Mouse (Mus musculus) liver, embryonic 14.5 days (tissue): Measurements from ENCODE around the gene Mief1. TPM values are rescaled to one million over a fixed set of nuclear protein-coding genes. Genes with fewer than 3 reads are reported as not detected.

Experiments
- ATAC-seq: fragments of 200-750 bp; cut with Nextera tagmentation; 2 replicates; pipeline ENCODE4 v1.8.0; 2017; ENCODE audit warnings: moderate number of reproducible peaks, mild to moderate bottlenecking, moderate library complexity; ENCODE audit not compliant: insufficient read depth
- DNase-seq, 3 experiments: peaks; one replicate each; pipeline ENCODE4 v3.0.0-alpha.2; 2012 to 2013; ENCODE audit warnings: low read depth in 3 of 3, low spot score in 3 of 3
- H3K27ac ChIP-seq: fragments of 300-500 bp; sonication (generic); 2 replicates; pipeline ENCODE4 v1.5.1; 2014; ENCODE audit warnings: moderate library complexity, mild to moderate bottlenecking, control low read depth, inconsistent platforms
- H3K27me3 ChIP-seq: fragments of 300-500 bp; sonication (generic); 2 replicates; pipeline ENCODE4 v1.6.1; 2014; ENCODE audit warnings: mild to moderate bottlenecking, low read length, moderate library complexity; ENCODE audit not compliant: control insufficient read depth, insufficient read depth
- H3K36me3 ChIP-seq: fragments of 300-500 bp; sonication (generic); replicated peaks from 2 replicates; pipeline ENCODE4 v1.6.1; 2014; ENCODE audit warnings: low read depth; ENCODE audit not compliant: control insufficient read depth, insufficient read depth
- H3K4me1 ChIP-seq, 2 experiments: fragments of 200-500 bp in 1 of 2; fragments of 300-500 bp in 1 of 2; sonication (generic) in 1 of 2; replicated peaks; 2 replicates each; pipeline ENCODE4 v1.6.1; 2012 to 2014; ENCODE audit warnings: antibody characterized with exemption in 1 of 2, inconsistent platforms in 1 of 2, low read length in 1 of 2; ENCODE audit not compliant: control insufficient read depth in 2 of 2, insufficient read depth in 2 of 2
- H3K4me2 ChIP-seq: fragments of 300-500 bp; sonication (generic); 2 replicates; pipeline ENCODE4 v1.6.1; 2014; ENCODE audit warnings: low read depth, mild to moderate bottlenecking, control low read depth, moderate library complexity
- H3K4me3 ChIP-seq, 2 experiments: fragments of 200-500 bp in 1 of 2; fragments of 300-500 bp in 1 of 2; sonication (generic) in 1 of 2; 2 replicates each; pipeline ENCODE4 v1.5.1; 2012 to 2014; ENCODE audit warnings: low read depth in 2 of 2, low read length in 2 of 2, mild to moderate bottlenecking in 2 of 2, control low read depth in 1 of 2, inconsistent platforms in 1 of 2, moderate library complexity in 1 of 2; ENCODE audit not compliant: insufficient read depth in 1 of 2
- H3K9ac ChIP-seq: fragments of 300-500 bp; sonication (generic); replicated peaks from 2 replicates; pipeline ENCODE4 v1.6.1; 2014; ENCODE audit warnings: mild to moderate bottlenecking, control low read depth, moderate library complexity
- H3K9me3 ChIP-seq: fragments of 300-500 bp; sonication (generic); 2 replicates; pipeline ENCODE4 v1.6.1; 2016; ENCODE audit warnings: low read length, mixed read lengths; ENCODE audit not compliant: control insufficient read depth
- CTCF ChIP-seq: IDR thresholded peaks from 2 replicates; pipeline ENCODE4 v1.5.1; 2016; ENCODE audit warnings: antibody characterized with exemption, low read depth, control low read depth
- EP300 ChIP-seq: IDR thresholded peaks from 2 replicates; pipeline ENCODE4 v1.6.1; 2016; ENCODE audit warnings: antibody characterized with exemption, low read depth
- WGBS: fragments of 180-500 bp; shearing (Covaris S2); extraction: QIAGEN DNeasy Blood & Tissue Kit; methylation state at CpG from one replicate; pipeline ENCODE4 v1.1.7; 2014; ENCODE audit not compliant: insufficient replicate concordance; 5-methylcytosine and 5-hydroxymethylcytosine counted together
- polyA plus RNA-seq, 2 experiments: library from polyadenylated mRNA; depleted of rRNA in 1 of 2; stranded (reverse) in 1 of 2; unstranded in 1 of 2; fragments of >200 nt; fragmentation: Nextera tagmentation in 1 of 2; extraction: Ambion mirVana in 1 of 2; gene quantifications; 2 replicates each; pipeline versions ENCODE4 v1.2.1 to v1.2.3; 2012 to 2014

Mief1 gene
- polyA plus RNA-seq, 2 experiments: 4.8 to 13.3 TPM

DNA sequence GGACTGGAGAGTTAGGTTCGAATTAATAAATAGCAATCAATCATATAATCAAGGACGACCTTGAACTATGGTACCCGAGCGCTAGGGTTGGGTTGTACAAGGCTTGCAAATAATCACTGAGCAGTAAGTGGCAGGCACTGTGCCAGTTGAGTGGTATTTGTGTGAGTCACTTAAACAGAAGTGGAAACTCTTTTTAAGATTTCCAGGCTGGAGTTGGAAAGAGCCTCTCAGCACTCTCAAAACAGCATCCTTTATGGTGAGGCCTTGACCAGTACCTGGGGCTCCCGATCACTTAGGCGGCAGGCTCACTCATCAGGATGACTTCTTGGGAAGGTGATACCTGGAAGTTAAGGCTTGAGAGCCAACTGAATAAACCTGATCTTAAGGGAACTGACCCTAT lies 20.4 kb downstream of the Mief1 start:
- Histone ChIP-seq H3K4me2 (peak overlapping the region; percentile 90), H3K9me3 (no peaks in the 10 kb centered on the region), H3K27me3 (no peaks in the 10 kb centered on the region), H3K4me1 (peaks cover 56 to 66% of the 10 kb centered on the region in 2 experiments), H3K36me3 (peaks cover 52% of the 10 kb centered on the region), H3K27ac (peak overlapping the region; percentile 85), H3K9ac (peak overlapping the region; percentile 85), H3K4me3 (peak overlapping the region; percentile 87 to 89)
- no peak for TF ChIP-seq CTCF
- no peak for TF ChIP-seq EP300
- 42% methylated on average over 6 of the region's 6 CpGs for WGBS
- DNase-seq (no peak), ATAC-seq (no peak)

- DNase-seq (peak; percentile 98 to 100 (median 99)), ATAC-seq (peak; percentile 86)
- H3K27me3 ChIP-seq: no peaks in the 10 kb centered on the region
- TF ChIP-seq CTCF (no peak; the same call in 1 of the 2 replicates), EP300 (0 out of 2 replicates have a peak, but pooled peaks have one; percentile 32)
- H3K9ac ChIP-seq: peak within 1 kb of the TSS; percentile 96
- H3K27ac ChIP-seq: peak within 1 kb of the TSS; percentile 97
- H3K4me1 ChIP-seq: peaks cover 54 to 62% of the 10 kb centered on the region in 2 experiments
- peaks cover 50% of the 10 kb centered on the region for H3K36me3 ChIP-seq
- H3K4me2 ChIP-seq: peak within 1 kb of the TSS; percentile 90
- H3K4me3 ChIP-seq: peak within 1 kb of the TSS; percentile 87 to 91
- WGBS: under 1% methylated on average over 62 of the region's 62 CpGs
- no peaks in the 10 kb centered on the region for H3K9me3 ChIP-seq
Measured at GRCm38 (mm10) chr15:80254847-80255645, 21.2 kb downstream of the Mief1 start, which contains the start of gene Atf4. Gene Atf4, plus strand, starts transcription at chr15:80255184.

DNA sequence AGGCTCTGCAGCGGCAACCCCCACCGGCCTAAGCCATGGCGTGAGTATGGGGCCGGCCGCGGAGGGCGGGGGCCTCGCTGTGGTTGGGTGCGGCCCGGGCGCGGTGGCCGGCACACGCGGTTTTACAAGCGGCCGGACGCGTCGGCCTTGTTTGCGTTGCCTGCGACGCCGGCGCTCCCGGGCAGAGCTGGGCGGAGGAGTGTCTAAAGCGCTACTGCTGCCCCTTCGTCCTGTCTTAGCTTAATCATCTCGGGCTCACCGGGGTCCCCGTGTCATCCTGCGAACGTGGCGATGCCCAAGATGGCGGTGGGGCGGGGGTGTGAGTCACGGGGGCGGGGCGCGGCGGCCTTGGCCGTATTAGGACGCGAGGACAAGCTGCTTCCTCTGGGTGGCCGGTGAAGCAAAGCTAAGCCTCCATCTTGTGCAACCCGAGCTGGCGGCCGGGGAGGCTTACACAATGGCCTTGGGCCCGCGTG lies 21.9 kb downstream of the Mief1 start:
- peak overlapping the region; percentile 97 for H3K27ac ChIP-seq
- H3K4me2 ChIP-seq: peak overlapping the region; percentile 90
- ATAC-seq (peak; percentile 46), DNase-seq (peak; percentile 63 to 71 (median 67))
- peaks cover 50 to 59% of the 10 kb centered on the region in 2 experiments for H3K4me1 ChIP-seq
- TF ChIP-seq EP300 (0 out of 2 replicates have a peak, but pooled peaks have one; percentile 12), CTCF (no peak)
- no peaks in the 10 kb centered on the region for H3K27me3 ChIP-seq
- peak overlapping the region; percentile 87 to 91 for H3K4me3 ChIP-seq
- peak overlapping the region; percentile 96 for H3K9ac ChIP-seq
- WGBS: under 1% methylated on average over 51 of the region's 51 CpGs
- H3K36me3 ChIP-seq: peaks cover 50% of the 10 kb centered on the region
- no peaks in the 10 kb centered on the region for H3K9me3 ChIP-seq

DNA sequence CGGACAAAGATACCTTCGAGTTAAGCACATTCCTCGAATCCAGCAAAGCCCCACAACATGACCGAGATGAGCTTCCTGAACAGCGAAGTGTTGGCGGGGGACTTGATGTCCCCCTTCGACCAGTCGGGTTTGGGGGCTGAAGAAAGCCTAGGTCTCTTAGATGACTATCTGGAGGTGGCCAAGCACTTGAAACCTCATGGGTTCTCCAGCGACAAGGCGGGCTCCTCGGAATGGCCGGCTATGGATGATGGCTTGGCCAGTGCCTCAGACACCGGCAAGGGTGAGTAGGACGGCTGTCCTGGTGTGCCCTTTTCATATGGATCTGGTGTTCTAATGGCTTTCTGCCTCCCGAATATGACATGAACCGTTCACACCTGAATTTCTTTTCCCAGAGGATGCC lies 22.4 kb downstream of the Mief1 start:
- Histone ChIP-seq H3K4me1 (peaks cover 44 to 54% of the 10 kb centered on the region in 2 experiments), H3K9ac (peak overlapping the region; percentile 96), H3K4me3 (peak overlapping the region; percentile 87 to 91), H3K9me3 (no peaks in the 10 kb centered on the region), H3K4me2 (peak overlapping the region; percentile 90), H3K27me3 (no peaks in the 10 kb centered on the region), H3K36me3 (peaks cover 47% of the 10 kb centered on the region), H3K27ac (peak overlapping the region; percentile 97)
- TF ChIP-seq CTCF: no peak; the same call in 1 of the 2 replicates
- no peak for TF ChIP-seq EP300
- DNase-seq: no peak
- 5% methylated on average over 16 of the region's 16 CpGs for WGBS
- ATAC-seq: no peak
